Mouse (Mus musculus): ENCODE measurements around the gene Aaed1.
A peak's percentile ranks its signal among the peaks of the same experiment; 100 is the strongest.

Gene Aaed1

DNA sequence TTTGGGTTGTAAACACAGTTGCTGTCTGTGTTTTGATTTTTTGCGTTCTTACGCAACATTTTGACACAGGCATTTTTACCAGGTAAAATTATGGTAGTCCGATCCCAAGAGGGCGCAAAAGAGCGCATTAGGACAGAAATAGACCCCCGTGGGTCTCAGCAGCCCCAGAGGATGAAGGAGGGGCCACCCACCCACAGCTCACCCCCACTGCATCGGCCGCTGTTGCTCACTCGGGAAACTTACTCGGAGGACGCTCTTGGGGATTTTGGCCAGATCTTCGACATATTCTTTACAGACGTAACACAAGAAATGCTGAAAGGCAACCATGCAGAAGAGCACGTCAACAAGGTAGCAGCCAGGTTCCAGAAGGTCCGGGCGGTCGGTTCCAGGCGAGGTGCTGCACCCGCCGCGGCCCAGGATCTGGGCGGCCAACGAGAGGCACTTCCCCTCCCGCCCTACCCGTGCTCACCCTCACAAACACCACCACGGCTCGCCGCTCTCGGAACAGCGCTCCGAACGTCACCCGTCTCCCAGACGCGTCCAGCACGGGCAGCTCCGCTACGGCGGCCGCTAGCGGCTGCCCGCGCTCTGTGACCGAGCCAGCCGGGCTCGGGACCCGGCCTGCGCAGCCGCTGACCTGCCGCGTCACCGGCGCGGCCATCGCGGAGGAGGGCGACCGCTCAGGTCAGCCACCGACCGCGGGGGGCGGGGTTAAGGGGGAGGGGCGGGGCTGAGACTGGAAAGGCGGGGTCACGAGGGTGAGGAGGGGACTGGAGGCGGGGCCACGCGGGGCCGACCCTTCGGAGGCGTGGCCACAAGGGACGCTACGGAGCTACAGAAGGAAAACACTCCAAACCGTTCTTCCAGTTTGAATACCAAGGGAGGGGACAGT lies at the start of gene Aaed1:
TSS of gene Aaed1 (minus strand) at position 687 of the 892 bp plus-strand sequence.
- DNase-seq = peak; percentile 96

DNA sequence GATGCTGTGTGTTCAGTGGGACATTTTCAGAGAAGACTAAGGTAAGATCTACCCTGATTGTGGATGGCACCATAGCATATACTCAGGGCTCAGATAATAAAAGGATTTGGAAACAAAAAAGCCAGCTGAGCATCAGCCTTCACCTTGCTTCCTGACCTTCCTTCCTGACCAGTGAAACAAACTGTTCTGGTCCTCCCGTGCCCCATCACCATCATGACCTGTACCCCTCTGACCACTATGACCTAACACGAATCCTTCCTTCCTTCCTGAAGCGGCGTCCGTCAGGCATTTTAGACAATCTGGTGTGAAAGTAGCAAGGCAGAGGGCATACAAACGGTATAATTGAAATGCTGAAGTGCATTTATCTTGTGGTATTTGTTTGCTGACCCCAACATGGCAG lies 49.6 kb upstream of the Aaed1 start:
- no peak for DNase-seq

DNA sequence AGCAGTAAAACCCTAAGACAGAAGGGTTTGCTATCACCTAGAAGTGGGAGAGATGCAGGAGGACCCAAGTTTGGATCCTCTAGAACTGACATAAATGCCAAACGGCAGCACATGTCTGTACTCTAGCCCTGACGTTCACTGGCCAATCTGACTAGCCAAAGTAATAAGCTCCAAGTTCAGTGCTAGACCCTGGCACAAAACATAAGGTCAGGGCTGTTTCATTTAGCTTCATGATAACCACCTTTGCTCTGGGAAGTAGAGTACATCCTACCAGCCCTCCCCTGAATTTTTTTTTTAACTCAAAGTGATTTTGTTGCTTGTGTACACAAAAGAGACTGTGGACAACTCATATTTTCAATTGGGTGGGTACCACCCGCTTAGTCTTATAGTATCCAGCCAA lies 48.5 kb upstream of the Aaed1 start:
- DNase-seq = no peak

DNA sequence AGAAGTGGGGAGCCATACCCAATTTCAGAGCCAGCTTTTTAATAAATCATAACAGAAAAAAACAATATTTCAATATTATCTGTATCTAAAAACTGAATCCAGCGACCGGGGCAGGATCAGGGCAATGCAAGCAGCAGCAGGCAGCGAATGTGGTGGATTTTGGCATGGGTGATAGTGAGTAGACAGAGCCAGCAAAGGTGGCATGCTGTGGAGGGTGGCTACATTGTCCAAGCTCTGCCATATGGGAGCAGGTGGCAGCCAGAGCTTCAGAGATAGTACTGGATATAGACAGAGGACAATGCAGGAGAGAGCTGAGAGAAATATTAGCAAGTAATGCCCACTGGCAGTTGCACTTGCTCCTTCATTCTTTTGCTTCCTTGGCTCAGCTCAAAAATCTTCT lies 47.2 kb upstream of the Aaed1 start:
- no peak for DNase-seq

DNA sequence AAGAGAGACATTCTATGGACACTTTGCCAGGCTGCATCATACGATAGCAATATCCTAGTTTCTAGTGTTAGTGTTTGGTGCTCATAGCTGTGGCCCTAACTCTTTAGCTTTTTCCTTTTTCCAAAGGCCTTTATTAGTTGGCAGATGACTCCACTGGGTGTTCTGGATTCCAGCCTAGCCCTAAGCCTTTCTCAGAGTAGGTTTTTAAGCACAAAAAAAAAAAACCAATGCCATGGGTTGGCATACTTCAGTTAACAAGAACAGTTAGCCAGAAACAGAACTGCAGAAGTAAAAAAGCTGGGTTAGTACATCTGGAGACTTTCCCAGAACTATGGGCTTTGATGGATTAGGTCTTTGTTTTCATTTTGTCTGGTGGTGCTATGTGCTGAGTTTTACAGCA lies 46.0 kb upstream of the Aaed1 start:
- no peak for DNase-seq

DNA sequence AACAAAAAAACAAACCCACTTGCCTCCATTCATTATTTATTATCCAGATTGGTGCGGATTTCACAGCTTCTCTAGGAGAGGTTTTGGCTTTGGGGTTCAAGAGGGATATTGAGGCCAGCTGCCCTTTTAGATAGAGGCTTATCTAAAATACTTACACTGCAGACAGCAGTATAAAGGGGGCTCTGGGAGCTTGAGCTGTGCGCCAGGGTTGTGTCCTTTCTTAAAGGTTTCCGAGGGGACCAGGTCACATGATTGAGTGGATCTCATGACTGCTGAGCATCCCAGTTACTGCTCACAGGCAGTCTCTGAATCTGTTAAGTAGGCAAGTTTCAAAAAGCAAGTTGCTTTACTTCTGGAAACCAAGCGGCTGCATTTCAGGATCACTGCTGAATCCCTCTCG lies 44.9 kb upstream of the Aaed1 start:
- no peak for DNase-seq

DNA sequence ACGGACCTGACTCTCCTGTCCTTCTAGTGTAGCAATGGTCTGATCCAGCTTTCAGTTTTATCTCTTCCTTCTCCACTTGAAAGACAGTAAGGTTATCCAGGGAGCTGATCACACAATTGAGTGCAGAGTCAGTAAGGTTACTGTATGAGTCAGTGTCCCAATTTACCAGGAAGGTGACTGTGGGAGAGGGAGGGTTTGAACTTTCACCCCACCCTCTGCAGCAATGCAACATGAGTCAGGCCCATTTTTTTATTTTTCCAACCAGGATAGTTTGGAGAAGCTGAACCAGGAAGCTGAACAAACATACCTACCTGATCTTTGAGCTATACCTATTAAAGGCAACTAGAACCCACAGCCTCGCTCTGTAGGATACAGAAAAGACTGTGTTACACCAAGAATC lies 37.0 kb upstream of the Aaed1 start:
- DNase-seq = no peak

DNA sequence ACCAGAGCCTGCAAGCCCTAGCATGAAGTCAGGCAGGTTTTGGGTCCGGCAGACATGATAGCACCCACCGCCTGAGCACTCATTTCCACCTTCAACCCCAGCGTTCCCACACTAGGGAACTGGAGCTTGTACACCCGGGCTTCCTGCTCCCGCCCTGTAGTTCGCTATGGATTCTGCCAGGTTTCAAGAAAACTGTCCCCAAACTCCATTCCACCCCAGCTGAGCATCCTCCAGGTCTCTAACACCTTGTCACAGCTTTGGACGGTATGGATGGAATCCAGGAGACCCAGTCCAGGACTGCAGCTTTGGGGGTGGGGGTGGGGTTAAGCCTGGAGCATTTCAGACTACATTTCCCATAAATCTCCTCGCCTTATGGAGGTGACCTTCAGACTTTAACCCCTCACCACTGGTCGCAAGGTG lies 31.6 kb upstream of the Aaed1 start:
- peak; percentile 65 for DNase-seq

DNA sequence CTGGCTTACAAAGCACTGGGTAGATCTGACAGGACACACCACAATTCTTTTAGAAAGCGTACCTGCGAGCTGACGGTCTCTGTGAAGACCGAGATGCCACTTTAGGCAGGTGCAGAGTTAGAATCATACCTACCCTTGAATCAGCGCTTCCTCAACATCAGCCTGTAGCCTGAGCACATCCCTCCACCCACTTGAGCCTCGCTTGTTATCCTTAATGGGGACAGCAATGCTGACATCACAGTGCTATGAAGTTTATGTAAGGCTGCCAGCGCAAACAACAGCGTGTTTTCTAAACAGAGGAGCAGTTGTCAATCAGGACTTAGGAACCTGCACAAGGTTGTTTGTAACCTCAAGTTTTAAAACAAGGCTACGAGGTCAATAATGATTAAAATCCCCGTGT lies 31.1 kb upstream of the Aaed1 start:
- peak; percentile 5 for DNase-seq

DNA sequence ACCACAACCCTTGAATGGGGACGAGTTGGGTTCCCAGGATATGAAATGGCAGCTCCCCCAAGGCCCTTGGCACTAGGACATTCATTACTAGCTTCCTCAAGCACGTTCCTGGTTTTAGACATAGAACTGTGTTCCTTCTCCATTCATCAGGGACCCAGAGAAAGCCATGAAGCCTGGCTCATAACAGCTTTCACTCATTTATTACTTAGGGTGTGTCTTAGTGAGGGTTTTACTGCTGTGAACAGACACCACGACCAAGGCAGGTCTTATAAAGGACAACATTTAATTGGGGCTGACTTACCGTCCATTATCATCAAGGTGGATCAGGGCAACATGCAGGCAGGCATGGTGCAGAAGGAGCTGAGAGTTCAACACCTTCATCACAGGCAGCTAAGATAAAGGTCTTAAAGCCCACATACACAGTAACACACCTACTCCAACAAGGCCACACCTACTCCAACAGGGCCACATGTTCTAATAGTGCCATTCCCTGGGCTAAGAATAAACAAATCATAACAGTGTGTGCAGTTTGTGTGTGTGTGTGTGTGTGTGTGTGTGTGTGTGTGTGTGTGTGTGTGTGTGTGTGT lies 23.1 kb upstream of the Aaed1 start:
- DNase-seq = no peak

DNA sequence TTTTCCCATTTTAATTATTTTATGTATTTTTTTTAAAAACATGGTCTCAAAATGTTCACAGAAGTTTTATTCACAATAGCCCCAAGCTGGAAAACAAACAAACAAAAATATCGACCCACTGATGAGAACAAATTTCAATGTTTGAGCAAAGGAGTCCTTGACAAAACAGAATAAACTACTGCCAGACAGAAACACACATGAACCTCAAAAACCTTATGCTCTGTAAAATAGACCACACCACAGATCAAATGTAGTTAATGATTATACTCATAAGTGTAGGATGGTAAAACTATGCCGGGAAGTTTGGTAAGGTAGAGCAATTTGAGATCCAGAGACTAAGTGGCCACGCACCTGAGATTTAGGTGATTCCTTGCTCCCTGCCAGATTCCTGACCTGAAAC lies 20.6 kb upstream of the Aaed1 start:
- DNase-seq = no peak

DNA sequence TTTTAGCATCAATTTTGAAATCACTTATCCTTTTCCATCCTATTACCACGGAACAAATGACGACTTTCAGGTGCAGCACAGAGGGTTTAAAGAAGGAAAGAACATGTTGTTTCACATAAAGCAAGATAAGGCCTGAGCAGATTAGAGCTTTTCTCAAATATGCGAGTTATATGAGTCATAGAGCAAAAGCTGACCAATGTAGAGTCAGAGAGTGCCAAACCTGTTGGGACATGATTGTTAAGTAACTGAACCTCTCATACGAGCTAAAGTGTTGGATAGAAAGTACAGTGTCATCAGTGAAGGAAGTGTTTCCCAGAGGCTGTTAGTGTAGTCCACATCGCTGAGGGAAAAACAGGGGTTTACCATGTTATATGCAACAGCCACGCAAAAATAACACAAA lies 19.8 kb upstream of the Aaed1 start:
- no peak for DNase-seq

DNA sequence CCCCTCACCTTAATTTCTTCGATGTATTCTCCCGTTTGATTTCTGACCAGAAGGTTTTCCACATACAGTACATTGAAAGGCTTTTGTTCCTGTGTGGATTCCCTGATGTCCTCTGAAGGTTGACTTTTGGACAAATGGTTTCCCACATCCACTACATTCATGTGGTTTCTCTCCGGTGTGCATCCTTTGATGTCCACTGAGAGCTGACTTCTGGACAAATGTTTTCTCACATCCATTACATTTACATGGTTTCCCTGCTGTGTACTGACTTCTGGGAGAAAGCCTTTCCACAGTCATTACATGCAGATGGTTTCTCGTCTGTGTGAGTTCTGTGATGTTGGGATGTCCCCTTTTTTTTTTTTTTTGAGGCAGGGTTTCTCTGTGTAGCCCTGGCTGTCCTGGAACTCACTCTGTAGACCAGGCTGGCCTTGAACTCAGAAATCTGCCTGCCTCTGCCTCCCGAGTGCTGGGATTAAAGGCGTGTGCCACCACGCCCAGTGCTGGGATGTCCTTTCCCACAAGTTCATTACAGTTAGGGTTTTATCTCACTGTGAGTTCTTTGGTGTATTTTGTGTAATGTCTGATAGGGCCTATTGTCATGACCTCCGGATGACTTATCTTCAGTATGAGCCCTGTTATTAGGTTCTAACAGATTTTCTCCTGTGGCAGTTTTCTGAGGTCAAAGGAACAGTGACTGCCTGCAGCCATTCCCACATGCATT lies 10.2 kb upstream of the Aaed1 start:
- no peak for DNase-seq

DNA sequence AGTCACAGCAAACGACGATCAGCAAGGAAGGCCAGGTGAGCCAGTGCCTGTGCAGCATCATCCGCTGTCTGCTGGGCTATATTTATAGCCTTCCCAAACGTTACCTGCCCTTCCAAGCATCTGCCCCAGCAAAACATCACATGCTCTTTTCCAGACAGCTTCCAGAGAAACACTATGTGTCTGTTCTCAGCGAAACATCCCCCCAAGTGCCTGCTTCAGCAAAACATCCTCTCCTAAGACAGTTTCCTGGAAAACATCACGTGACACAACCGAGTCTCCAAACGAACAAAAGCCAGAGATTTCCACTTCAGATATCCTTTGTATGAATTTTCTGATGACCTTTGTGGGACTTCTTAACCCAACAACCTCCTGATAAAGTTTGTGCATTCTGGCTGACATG lies 7.8 kb upstream of the Aaed1 start:
- DNase-seq = no peak

DNA sequence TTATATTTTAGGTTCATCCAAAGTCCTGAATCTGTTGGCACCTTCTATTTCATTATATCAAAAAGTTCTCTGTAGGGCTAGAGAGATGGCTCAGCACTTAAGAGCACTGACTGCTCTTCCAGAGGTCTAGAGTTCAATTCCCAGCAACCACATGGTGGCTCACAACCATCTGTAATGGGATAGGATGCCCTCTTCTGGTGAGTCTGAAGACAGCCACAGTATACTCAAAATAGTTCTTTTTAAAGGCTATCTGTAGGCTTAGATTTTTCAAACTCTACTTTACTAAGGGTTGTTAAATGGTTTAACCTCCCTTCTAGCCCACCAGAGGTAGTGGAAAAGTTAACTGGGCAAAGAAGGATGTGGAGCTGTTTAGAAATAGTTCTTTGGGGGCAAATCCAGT lies 7.3 kb upstream of the Aaed1 start:
- DNase-seq = no peak

DNA sequence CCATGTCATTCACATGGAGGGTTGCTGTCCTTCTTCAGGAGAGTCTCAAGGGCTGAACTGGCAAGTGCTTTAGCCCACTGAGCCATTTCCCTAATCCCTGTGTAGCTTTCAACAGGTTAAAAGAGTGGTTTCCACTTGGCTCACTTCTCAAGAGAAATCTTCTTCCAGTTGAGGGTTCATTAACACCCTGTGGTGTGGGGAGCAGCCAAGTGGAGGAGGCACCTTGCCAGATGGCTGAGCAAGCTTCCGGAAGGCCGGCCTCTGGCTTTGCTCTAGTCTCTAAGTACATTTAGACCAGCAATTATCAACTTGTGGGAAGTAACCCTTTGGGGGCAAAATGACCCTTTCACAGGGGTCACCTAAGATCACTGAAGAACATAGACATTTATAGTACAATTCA lies 5.8 kb upstream of the Aaed1 start:
- peak; percentile 79 for DNase-seq

DNA sequence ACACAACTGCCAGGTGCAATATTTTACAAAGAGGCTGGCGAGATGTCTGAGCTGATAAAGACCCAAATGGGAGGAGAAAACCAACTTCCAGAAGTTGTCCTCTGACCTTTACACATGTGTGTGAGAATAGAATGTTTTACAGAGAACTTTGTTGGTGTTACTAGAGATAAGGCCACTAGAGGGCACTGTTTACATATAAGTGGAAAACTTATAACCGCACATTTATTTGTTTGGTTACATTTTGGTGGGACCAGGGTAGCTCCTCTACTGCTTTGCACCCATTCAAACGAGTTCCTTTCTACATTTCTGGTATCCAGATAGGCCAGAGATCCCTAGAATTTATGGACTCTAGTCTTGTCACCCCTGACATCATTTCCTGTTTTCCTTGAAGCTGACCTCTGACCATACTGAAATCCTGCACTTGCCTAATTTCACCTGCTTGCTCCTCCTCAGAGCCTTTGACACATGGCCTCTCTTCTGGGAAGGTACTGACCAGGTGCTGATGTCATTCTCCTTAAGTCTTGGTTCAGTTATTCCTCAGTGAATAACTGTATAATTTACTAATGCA lies 3.1 kb upstream of the Aaed1 start:
- peak; percentile 54 for DNase-seq

DNA sequence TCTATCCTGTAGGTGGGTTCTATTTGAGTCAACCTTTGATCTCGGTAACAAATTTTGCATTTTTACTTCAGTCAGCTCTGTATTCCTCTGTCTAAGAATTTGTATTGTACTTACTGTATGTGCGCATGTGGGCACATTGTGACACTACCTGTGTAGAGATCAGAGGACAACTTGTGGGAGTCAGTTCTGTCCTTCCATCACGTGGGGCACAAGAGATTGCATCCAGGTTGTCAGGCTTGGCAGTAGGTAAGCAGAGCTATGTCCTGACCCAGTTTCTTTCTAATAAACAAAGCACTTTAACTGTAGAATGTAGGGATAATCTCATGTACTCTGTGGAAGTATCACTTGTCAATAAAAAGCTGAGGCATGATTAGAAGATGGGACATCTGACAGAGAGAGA lies 1.5 kb upstream of the Aaed1 start:
- DNase-seq = no peak

DNA sequence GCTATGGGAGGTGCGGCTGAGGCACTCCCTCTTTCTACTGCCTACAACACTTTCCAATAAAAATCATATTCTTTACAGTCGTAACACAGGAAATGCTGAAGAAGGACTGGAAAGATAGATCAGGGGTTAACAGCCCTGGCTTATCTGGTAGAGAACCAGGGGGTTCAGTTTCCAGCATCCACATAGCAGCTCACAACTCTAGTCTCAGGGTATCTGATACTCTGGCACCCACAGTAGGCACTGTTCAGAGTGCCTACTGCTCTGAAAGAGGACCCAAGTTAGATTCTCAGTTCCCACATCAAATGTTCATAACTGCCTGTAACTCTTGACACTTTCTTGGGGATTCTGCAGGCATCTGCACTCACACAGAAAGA lies 393 bp upstream of the Aaed1 start:
- no peak for DNase-seq

DNA sequence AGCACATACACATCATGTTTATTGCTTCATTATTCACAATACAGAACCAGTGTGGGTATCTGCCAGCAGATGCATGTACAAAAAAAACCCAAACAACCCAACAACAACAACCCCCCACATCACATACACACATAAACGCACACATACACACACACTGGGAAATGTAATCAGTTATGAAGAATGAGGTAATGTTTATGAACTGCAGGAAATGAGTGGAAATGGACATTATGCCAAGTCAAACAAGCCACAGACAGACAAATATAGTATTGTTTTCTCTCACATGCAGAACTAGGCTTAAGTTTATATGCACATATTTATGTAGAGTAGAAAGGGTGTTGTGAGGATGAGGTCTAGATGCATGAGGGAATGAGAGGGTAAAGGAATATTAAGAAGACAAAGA lies 1.2 kb downstream of the Aaed1 start:
- no peak for DNase-seq

DNA sequence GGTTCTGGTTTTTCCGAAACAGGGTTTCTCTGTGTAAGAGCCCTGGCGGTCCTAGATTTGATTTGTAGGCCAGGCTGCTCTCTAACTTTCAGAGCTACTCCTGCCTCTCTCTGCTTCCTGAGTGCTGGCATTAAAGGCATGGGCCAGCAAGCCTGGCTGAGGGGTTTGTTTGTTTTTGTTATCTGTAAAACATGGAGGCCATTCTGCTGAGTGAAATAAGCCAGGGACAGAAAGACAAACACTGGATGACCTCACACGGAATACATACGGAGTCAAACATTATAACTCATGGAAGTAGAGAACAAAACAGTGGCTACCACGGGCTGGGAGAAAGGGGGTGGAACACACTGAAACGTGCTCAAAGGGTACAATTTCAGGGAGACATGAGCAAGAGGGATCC lies 1.9 kb downstream of the Aaed1 start:
- DNase-seq = no peak

DNA sequence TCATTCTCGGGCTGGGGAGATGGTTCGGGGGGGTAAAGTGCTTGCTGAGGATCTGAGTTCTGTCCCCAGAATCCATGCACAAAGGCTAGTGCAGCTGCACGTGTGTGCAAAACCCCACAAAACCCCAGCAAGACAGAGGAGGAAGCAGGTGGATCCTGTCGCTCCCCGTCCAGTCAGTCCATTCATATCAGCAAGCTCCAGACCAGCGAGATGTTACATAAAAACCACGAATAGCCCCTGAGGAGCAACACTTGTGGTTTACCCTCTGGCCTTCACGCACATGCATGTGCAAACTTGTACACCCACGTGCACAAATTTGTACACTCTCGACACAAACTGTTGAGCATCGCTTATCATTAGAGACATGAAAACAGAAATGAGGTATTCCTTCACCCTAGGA lies 2.7 kb downstream of the Aaed1 start:
- DNase-seq = no peak

DNA sequence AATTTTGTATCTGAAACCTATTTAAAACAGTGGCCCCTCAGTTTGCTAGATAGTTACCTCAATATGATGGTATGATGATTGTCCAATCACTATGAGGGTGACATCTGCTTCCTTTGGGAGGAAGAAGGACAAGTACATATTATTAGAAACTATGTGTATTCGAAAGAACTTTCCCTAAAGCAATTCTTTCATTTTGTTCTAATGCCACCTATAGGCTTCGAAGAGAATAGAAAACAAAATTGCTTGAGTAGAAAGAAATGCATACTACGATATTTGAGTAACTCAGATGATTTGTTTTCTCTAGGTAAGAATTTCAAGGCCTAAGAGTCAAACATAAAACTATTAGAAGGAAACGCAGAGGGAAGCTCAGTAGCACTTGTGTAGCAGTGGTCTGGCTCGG lies 3.5 kb downstream of the Aaed1 start:
- no peak for DNase-seq

DNA sequence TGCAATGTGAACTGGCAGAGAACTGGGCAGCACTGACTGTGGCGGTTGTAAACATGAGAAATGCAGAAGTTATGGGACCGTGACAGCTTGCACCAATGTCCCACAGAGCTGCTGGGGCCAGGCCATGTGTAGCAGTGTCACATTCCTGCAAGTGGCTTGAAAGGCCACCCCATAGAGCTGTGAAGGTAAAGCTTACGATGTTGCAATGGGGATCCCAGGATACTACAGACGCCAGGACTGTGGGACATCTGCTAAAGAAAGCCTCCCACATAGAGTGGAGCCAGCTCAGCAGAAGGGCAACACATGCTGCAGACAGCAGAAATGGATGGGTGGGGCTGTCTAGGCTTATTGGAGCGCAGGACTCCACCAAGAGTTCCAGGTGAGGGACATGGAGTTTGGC lies 5.0 kb downstream of the Aaed1 start:
- no peak for DNase-seq

Data from kidney, postnatal 14 days (tissue).